Mouse (Mus musculus) adrenal gland, postnatal 14 days (tissue): ENCODE data around the gene Car6. TPM values are rescaled to one million over a fixed set of nuclear protein-coding genes. Genes with fewer than 3 reads are reported as not detected.
A peak's percentile ranks its signal among the peaks of the same experiment; 100 is the strongest.

Source experiments
- DNase-seq: peaks from one replicate; pipeline ENCODE4 v3.0.0; 2021; ENCODE audit warnings: mixed read lengths
- long read RNA-seq, 2 experiments: library from polyadenylated mRNA; stranded (forward); transcript quantifications; one replicate each; pipeline ENCODE4 v2.0.0; 2021
- total RNA-seq: library from RNA; stranded (reverse); gene quantifications from 2 replicates; pipeline ENCODE4 v1.2.3, GENCODE M21; 2021

Car6 gene
- 0.44 TPM in 1 of 2 replicates, not detected in the other for total RNA-seq
- long read RNA-seq, experiment 1 = 0 reads
- long read RNA-seq, experiment 2 = 0 reads

- no peak for DNase-seq
Observed at GRCm38 (mm10) chr4:150201232-150201631, at the start of gene Car6. Gene Car6 (minus strand): TSS chr4:150201332.

DNA sequence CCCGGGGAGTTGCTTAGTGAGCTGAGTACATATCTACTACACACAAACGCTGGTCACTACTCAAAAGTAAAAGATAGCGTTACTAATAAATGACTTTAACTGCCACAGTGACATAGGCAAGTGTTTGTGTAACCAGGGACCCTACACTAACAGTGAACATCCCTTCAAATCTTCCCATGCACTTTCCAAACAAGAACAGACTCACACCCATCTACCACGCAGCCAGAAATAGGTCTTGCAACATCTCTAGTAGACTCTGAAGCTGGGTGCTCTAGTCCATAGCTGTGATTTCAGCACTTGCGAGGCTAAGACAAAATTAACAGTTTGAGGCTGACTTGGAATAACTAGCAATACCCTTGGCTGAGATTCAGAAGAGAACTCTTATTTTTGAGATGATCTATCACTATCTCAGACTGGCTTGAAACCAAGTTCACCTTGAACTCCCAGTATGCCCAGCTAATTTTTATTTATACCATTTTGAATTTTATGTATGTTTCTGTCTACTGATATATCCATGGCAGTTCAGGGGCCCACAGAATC lies 48.7 kb upstream of the Car6 start:
- DNase-seq = no peak

- no peak for DNase-seq
Observed at GRCm38 (mm10) chr4:150248917-150249316, 47.8 kb upstream of the Car6 start.

DNA sequence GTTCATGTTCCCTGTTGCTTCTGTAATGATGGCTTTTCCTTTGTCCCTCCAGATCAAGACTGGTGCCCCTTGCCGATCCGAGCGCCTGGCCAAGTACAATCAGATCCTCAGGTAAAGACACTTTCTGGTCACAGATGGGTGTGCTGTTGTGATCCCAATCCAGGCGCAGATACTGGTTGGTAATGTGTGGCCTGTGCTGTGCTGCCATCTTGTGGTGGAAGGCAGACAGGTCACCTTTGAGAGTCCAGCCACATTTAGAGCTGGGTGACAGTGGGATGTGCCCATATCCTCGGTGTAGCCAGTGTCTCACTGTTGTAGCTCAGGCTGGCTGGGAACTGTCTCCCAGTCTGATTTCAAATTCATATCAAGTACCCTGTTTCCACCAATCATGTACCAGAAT lies 46.9 kb upstream of the Car6 start:
- DNase-seq = peak; percentile 84

GRCm38 (mm10) chr4:150245876-150246275 lies 44.7 kb upstream of the Car6 start:
- no peak for DNase-seq

- no peak for DNase-seq
Observed at GRCm38 (mm10) chr4:150242745-150243144, 41.6 kb upstream of the Car6 start.

DNA sequence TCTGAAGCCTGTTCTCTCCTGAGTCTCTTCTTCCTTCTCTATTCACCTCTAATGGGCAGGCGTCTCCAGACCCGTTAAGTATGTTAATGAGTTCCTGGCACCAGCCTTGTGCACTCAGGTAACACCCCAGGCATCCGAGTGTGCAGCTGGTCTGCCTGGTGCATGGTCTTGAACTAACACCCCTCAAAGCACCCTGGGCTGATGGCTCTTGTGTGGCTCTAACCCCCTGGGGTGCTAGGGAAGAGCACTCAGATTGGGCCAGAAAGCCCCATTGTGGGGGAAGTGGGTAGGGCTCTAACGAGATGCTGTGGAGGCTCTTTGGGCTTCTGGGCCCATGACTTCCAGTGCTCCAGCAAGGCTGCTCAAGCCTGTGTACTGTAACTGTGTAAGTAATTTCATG lies 40.6 kb upstream of the Car6 start:
- no peak for DNase-seq

DNA sequence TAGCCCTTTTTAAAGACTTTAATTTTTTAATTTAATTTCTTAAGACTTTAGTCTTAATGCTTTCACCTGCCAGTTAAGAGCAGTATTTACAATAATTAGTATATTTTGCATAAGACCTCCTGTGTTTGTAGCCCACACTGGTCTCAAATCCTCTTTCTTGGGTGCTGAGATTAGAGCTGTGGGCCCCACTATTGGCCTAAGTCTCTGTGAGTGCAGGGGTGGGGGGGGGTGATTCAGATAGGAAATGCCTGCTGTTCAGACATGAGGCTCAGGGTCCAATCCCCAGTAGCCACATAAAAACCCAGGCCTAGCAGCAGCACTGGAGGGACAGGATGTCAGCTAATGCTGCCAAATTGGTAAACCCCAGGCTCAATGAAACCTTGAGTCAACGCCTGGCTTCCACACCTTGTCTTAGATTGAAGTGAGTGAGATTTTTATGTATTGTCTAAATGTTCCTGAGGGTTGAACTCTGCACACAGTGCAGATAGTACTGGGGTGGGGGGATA lies 39.3 kb upstream of the Car6 start:
- no peak for DNase-seq

GRCm38 (mm10) chr4:150239951-150240368 lies 38.8 kb upstream of the Car6 start:
- DNase-seq = peak; percentile 80

DNA sequence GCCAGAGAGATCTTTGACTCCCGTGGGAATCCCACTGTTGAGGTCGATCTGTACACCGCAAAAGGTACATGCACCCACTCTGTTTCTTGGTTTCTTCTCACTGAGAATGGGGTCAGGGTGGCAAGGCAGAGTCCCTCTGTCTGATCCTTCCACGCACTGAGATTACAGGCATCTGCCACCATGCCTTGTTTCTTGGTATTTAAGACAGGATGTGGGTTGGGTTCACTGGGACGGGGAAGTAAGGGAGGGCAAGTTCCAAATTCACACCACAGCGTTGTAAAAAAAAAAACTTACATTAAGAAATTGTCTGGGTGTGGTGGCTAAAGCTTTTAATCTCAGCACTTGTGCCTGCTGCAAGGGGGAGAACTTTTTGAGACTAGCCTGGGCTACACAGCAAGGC lies 38.4 kb upstream of the Car6 start:
- DNase-seq = no peak

GRCm38 (mm10) chr4:150239087-150239480 lies 38.0 kb upstream of the Car6 start:
- DNase-seq = no peak

DNA sequence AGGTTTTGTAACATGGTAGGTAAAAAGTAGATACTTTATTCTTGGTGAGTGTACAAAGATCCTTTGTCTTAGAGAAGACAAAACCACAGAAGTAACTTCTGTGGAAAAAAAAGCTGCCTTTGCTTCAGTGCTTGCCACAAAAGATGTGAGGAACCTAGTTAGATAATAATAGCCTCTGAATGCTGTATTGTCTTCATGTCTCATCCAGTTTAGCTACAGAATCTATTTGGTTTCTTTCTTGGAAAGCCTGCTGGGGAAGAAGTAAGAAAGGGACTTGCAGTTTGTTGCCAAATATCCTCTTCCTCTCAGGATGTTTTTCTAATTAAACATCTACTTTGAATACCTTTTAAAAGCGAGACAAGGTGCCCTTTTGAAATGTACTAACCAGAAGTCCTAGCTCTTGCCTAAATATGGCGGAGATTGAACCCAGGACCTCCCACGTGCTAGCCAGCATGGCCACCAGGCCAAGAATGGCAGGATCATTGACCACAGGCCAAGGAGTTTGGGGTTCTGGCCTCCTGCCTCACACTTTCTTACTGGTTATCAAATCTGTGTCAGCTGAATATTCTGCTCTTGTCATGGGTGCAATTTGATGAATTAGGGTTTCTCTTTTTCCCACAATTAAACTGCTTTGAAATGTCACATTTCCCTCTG lies 37.4 kb upstream of the Car6 start:
- no peak for DNase-seq

GRCm38 (mm10) chr4:150237636-150238361 lies 36.7 kb upstream of the Car6 start:
- peak; percentile 60 for DNase-seq

DNA sequence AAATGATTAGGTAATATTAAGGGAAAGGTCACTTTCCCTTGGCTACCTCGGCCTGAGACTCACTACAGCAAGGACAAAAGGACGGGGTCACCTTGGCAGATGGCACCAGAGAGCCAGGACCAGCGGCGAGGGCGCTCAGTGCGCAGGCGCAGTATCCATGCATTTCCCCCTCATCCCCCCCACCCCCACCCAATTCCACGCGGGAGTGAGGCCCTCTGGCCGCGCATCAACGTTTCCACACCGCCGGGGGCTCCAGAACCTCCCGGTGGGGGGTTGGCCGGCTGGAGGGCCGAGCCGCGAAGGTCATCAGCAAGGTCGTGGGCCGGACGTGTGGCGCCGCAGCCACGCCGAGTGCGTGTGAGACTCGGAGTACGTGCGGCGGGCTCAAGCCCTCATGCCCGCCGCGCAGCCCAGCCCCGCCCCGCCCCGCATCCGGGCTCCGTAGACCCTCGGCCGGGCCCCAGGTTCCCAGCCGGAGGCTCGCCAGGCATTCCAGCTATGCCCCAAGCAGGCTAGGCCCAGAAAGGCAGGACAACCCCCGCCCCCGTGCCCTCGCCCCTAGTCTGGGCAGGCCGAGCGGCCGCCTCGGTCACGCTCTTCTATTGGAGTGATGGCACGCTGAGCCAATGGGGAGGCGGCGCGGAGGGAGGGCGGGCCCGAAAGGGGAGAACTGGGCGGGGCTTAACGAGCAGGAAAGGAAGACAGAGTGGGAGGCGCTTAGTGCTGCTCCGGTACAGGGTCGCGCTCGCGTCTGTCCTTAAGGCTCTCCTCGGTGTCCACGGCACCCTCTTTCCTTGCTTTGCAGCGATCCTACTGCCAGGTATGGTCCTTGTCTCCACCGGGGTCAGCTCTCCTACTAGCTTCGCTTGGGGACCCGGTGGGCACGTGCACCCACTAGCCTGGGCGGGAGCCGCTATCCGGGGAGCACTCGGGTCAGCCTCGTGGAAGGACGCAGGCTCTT lies 35.7 kb upstream of the Car6 start, which contains the start of gene Eno1:
TSS of gene Eno1 (plus strand) at position 201 of the 961 bp plus-strand sequence.
- DNase-seq = peak; percentile 98

- no peak for DNase-seq
Observed at GRCm38 (mm10) chr4:150236031-150236430, 34.9 kb upstream of the Car6 start.

DNA sequence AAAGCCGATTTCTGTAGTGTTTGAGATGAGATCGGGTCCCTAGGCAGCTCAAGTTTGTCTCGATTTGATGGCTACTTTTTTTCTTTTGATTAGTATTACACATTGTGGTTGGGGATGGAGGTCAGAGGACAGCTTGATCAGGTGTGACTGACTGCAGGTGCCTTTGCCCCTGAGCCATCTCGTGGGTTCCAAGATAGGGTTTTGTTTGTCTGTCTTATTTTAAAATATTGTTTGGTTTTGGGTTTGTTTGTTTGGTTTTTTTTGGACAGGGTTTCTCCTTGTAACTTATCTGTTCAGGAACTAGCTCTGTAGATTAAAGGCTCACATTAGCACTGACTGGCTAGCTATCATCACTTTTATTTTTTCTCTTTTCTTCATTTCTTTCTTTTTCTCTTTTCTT lies 34.5 kb upstream of the Car6 start:
- no peak for DNase-seq

DNA sequence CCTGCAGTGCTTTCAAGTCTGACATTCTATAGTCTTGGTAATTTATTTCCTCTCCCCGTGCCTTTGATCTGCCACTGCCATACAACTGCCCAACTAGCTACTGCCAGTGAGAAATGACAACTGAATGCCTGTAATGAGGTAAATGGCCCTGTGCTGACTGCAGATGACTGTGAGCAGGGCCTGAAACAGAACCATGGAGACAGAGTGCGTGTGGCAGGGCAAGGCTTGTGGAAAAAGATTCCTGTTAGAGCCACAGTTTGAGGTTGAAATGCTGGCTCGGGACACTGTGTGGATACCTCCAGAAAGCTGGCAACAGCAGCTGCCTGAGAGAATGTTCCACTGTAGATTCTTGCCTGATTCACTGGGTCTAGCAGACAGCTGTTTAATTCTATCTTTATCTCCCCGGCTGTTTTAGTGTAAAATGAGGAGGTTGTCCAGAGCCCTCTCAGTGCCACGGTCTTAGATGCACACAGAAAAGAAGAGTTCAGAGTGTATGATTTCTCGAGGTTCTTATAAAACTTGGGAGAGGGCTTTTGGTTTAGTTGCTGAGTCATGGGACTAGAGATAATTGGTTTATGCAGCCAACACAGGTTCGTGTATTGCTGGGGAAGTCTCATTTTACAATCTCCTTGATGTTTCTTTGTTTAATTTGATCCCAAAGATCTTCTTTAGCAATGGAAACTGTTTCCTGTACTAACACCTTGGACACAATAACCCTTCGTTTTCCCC lies 33.6 kb upstream of the Car6 start:
- no peak for DNase-seq

DNA sequence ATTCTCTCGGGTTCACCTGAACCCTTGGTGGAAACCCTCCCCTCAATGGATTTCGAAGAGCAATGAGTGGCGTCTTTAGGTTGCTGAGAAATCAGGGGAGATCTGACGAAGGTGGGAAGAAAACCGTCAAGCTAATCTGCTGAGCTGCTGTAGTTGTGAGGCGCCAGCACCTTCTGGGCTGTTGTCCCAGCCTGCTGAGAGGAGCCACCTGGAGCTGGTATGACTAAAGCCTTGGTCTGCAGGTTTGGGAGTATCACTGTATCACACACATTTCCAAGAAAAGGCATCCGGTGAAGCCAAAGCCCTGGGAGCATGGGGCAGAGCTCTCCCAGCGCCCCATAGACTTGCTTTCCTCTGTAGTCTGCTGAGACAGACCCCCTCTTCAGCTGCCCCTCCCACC lies 30.7 kb upstream of the Car6 start:
- no peak for DNase-seq

DNA sequence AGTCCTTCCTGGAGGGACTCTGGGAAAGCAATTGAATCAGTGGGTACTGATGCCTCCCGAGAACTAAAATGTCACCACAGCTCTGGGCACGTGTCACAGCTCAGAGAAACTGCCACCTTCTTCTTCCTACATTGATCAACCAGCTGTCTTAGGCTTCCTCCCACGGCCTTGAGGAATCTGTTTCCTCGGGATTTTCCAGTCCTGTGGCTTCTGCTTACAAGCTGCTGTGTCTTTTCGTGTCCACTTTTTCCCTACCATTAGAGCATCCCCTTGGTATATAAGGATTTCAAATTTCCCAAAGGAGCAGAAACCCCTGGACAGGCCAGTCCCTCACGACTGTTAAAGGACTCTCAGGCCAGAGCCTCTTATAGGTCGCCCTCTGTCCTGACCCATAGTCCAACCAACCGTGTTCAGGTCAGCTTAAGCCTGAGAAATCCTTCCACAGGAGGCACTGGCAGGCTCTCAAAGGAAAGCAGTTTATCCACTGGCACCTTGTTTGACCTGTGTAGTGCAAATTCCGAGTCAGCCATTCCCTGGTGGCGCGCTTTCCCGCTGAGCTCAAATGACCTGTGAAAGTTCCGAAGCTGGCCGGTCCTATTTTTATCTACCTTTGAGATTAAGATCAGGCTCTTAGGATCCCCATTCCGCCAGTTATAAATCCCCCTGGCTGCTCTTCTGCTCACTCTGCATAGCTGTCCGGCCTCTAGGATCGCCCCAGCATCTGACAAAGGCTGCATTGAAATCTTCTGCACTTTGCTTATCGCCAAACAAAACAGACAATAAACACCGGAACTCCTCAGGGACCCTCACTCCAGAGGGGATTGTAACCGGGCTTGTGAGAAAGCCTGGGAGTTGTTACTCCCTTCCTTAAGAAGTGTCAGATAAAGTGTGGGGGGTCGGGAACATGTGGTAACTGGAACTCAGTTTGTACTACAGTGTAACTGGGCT lies 29.6 kb upstream of the Car6 start:
- DNase-seq = peak; percentile 51

GRCm38 (mm10) chr4:150229747-150230390 lies 28.7 kb upstream of the Car6 start:
- no peak for DNase-seq
